Mouse (Mus musculus) spleen, adult 18-20 months (tissue): ENCODE data around the gene Hist1h2be.
"Not testable (repeated sequence)": the region's sequence is repeated elsewhere in the genome, so short reads cannot be mapped to it uniquely, and the experiment has no call there.

ENCODE experiments used
- DNase-seq, 2 experiments: peaks; one replicate each; pipeline ENCODE4 v3.0.0; 2022; ENCODE audit warnings: mixed read lengths in 2 of 2

The Hist1h2be gene

DNA sequence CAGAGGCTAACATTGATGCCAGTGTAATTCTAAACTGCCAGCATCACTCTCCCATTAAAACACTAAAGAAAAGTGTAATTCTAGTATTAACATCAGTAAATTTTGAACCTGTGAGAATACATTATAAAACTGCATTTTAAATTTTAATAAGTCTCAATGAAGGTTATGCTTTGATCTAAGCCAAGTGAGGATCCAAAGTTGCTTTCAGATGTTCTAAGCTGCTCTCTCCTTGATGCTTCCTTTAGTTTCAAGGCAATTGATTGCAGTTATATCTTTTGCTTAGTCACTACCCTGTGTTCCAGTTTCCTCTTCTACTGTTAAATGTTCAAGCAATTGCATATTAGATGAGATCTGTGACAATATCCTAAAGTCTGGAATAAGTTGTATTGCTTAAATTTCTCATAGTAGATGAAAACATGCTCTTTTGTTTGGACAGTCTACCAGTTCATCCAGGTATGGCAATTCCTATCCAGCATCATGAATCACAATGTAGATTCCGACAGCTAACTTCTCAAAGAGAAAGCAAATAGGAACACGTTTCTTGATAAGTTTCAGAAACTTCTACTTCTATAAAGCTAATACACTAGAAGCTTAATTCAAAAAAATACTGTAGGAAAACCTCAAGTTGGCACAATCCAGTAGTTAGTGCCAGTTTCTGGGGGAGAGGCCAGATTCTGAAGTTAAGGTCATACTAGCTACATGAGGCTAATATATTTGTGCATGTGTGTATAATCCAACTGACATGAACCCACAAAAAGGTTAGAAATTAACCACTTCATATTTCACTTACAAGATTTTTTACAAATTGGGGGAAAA is 48.5 kb downstream of the Hist1h2be start:
- DNase-seq, result no peak

DNA sequence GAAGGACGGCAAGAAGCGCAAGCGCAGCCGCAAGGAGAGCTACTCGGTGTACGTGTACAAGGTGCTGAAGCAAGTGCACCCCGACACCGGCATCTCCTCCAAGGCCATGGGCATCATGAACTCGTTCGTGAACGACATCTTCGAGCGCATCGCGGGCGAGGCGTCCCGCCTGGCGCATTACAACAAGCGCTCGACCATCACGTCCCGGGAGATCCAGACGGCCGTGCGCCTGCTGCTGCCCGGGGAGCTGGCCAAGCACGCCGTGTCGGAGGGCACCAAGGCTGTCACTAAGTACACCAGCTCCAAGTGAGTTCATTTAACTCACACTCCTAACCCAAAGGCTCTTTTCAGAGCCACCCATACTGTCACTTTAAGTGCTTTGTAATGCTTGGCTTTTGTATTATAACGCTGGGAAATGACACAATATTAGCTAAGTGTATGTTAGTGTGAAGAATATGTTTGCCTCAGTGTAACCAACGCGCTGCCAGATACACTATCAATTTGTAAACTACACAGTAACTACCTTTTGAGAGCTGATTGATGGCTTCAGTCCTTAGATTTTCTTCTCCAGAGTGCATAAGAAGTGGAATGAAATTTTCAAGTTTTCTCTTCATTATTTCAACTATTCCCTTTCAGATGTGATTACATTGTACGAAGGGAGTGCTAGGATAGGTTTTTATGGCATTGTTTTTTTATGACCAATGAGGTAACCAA is 49.3 kb downstream of the Hist1h2be start:
- not testable (repeated sequence) for DNase-seq

DNA sequence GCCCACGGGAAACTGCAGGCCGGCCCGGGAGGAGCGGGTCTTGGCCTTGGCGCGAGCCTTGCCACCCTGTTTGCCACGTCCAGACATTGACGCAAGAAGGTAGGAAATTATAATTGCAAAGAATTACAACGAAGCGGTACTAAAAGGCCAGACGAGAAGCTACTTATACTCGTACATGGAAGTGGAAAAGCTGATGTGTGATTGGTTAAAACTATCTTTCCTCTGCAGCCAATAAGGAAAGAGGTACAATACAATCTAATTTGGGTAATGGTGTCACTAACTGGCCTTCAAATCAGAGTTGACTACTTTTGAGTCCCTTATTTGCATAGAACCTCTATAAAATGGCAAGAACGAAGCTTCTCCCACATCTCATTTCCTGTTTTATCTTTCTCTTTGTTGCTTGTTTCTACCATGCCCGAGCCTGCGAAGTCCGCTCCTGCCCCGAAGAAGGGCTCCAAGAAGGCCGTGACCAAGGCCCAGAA is 49.9 kb downstream of the Hist1h2be start, which contains the start of the genes Hist1h2ae and Hist1h2bg:
TSS of gene Hist1h2ae (minus strand) at position 199 of the 482 bp plus-strand sequence.
TSS of gene Hist1h2bg (plus strand) at position 375 of the 482 bp plus-strand sequence.
- peak; percentile 64 for DNase-seq

DNA sequence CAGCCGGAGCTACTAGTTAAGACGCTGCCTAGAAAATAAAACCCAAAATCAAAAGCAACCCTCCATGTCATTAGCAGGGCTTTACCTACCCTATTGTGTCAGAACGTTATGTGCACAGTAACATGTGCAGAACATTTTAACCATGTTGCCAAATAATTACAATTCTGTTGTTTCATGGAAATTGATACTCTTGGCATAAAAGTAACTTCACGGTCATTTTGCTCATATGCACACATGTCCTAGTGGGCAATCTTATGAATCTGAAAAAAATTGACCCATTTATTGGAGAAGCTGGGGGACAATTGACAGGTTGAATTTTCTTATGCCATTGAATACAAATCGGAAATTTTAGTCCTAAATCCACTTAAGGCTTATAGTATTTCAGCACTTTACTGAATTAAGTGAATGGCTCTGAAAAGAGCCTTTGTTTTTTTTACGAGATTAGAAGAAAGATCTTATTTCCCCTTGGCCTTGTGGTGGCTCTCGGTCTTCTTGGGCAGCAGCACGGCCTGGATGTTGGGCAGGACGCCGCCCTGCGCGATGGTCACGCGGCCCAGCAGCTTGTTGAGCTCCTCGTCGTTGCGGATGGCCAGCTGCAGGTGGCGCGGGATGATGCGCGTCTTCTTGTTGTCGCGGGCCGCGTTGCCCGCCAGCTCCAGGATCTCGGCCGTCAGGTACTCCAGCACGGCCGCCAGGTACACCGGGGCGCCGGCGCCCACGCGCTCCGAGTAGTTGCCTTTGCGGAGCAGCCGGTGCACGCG is 50.5 kb downstream of the Hist1h2be start:
- DNase-seq, result not testable (repeated sequence)

DNA sequence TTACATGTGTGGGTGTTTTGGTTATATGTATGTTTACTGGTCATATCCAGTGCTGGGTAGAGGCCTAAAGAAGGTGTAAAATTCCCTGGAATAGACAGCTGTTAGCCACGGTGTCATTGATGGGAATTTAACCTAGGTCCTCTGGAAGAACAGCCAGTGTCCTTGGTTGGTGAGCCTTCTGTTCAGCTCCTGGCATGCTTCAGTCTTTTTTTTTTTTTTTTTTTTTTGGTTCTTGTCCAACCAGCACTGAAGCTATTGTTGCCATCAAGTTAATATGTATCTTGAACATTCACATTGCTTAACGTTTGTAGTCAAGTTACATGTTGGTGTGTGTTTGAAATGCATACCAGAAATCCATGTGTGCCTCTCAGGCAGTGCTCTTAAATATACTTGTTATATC is 56.4 kb downstream of the Hist1h2be start:
- DNase-seq, result no peak

DNA sequence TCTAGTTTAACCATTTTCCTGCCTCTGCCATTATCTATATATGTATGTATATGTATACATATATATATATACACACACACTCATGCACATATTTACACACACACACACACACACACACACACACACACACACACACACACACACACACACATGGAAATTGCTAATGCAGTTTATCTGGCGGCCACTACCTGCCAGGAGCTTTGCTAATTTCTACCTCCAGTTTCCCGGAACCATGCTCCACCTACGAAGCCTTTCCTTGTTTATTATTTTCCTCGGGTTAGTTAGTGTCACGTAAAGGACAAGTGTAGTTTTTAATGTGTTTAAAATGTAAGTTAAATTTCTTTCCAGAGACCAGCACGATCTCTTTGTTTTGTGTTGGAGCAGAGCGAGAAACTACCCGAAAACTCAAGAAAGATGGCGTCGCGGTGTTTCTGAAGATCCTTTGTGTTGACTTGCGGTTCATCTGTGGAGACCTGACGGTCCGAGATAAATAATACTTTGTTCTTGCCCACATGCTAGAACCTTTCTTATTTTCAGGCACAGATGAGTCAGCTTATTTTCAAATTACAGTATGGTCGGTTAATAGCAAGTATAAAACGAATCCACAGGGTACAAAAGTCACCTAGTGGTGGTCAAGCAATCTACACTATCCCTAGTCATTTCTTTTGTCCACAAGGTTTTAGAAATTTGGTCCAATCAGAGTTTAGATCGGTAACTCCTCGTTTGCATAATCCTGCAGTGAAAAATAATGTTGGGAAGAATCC is 58.0 kb downstream of the Hist1h2be start:
- DNase-seq, result no peak

DNA sequence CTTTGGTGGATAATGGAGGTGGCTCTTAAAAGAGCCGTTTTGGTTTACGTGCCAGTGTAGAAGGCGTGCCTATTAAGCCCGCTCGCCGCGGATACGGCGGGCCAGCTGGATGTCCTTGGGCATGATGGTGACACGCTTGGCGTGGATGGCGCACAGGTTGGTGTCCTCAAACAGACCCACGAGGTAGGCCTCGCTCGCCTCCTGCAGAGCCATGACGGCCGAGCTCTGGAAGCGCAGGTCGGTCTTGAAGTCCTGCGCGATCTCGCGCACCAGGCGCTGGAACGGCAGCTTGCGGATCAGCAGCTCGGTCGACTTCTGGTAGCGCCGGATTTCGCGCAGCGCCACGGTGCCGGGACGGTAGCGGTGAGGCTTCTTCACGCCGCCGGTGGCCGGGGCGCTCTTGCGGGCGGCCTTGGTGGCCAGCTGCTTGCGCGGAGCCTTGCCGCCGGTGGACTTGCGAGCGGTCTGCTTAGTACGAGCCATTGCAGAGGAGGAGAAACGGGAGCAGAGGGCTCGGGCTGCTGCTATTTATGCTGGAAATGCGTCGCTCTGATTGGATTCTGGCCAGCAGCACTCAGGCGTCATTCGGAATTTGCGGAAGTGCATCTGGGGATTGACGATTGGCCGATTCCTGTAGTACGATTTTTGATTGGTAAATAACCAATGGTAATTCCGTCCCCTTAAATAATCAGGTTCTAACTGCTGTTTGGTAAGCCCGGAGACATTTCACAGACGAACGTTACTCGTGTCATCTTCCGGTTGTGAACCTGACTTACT is 58.9 kb downstream of the Hist1h2be start, which contains the start of gene Hist1h3e:
TSS of gene Hist1h3e (minus strand) at position 487 of the 777 bp plus-strand sequence.
- DNase-seq, result peak; percentile 84 to 86

DNA sequence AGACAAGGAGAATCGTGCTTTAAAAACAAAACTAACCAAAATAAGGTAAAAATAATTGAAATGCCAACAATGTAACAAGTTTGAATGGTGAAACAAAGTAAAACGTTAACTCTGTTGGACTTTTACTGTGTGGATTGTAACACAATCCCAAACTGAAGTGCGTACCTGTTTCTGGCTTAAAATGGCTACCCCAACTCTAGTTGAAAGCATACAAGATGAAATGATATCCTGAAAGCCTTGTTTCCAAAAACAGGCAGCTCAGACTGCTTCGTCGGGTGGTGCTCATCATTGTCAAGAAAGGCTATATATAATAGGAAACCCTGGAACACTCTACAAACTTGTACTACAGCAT is 59.4 kb downstream of the Hist1h2be start:
- not testable (repeated sequence) for DNase-seq

DNA sequence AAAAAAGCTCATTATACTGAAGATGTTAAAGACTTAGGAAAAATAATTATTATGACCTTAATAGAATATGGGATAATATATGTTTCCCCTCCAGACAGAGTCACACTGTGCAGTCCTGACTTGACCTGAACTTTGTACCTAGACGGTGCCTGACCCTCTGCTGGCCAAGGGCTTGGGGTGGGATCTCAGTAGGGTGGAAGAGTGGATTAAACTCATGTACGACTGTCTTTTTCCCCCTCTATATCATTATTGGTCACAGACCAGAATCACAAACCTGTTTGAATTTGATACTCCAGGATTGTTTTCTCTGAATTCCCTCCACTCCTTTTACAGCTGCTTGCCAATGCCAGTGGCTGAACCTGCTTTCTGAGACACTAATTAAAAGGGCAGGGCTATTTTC is 60.2 kb downstream of the Hist1h2be start:
- DNase-seq, result not testable (repeated sequence)

DNA sequence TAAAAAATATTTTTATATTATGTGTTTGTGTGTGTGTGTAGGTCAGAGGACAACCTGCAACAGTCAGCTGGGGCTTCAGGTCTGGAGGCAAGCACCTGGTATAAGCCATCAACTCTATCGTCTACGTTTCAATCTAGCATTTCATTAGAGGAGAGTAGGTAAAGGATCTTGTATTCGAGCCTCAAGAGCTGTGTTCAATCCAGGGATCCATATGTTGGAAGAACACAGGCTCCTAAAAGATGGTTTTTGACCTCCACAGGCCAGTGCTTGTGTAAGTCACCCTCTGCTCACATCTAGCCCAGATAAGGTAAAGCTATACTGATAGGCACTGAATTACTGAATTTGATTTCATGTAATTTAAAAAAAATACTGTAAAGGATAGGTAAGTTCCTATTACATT is 64.0 kb downstream of the Hist1h2be start:
- no peak for DNase-seq

DNA sequence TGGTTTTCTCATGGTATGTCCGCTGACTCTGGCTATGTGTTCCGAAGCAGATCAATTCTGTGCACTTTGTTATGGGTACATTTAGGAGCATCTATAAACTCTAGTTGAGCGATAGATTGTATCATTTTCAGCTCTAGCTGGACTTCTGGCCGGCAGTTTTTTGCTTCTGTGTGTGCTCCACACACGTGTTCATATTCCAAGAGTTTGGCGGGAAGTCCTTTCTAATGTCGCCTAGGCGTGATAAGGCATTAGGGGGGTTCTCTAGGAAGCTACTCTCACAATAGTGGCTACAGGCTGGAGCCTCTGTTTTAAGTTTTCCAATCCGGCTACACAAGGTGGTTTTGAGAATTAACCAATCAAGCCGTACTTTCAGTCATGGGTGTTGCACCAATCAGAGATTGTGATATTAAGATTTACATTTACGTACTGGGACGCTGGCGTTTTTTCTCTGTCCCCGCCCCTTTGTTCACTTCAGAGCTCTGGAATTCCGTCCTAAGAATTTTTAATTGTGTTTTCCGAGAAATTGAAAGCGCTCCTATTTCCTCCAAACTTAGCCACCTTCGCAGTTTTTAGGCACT is 65.0 kb downstream of the Hist1h2be start:
- DNase-seq, result no peak

DNA sequence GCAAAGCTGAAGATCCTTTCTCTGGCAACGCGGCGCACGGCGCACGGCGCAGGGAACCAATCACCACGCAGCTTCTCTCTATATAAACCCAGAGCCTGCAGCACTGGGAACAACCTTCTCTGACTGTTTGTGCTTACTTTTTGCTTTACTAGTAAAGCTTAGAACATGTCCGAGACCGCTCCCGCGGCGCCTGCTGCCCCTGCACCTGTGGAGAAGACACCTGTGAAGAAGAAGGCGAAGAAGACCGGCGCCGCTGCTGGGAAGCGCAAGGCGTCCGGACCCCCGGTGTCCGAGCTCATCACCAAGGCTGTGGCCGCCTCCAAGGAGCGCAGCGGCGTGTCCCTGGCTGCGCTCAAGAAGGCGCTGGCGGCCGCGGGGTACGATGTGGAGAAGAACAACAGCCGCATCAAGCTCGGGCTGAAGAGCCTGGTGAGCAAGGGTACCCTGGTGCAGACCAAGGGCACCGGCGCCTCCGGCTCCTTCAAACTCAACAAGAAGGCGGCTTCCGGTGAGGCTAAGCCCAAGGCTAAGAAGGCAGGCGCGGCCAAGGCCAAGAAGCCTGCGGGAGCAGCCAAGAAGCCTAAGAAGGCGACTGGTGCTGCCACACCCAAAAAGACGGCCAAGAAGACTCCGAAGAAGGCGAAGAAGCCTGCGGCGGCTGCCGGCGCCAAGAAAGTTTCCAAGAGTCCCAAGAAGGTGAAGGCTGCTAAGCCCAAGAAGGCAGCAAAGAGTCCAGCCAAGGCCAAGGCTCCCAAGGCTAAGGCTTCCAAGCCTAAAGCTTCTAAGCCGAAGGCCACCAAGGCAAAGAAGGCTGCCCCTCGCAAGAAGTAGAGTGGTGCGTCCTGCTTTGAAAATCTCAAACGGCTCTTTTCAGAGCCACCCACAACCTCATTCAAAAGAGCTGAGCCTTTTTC is 65.7 kb downstream of the Hist1h2be start:
- DNase-seq, result peak; percentile 66 to 69

DNA sequence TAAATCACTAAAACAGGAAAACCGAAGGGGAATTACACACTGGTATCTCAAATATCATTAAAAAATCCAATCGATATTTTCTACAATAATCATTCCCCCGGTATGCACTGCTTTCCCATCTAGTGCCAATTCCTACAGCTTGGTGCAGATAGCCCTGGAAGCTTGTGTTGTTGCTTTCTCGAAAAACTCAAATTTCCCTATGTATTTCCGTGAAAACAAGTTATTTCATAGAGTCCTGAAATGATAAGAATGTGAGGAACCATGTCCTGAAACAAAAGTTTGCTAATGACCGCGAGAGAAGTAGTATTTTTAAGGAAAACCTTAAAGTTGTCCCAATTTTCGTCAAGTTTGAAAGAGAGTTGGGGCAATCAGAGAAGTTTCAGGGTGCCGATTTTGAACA is 66.5 kb downstream of the Hist1h2be start:
- DNase-seq, result no peak

DNA sequence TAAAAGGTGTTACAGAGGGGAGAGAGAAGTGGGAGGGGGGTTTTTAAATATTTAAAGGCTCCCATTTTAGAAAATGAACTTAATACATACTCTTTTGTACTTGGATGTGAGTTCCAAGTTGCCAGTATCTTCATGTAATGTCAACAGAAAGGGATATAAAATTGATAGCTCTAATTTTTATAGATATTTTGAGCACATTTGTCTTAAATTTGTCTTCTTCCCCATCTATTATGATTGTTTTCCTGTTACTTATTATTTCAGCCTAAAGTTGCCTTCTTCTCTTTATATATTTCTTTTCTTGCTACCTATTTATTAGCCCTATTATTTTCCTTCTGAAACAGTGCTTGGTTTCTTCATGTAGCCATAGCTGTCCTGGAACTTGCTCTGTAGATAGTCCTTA is 68.0 kb downstream of the Hist1h2be start, which contains the start of gene Hist1h1d:
TSS of gene Hist1h1d (plus strand) at position 301 of the 400 bp plus-strand sequence.
- DNase-seq, result no peak

DNA sequence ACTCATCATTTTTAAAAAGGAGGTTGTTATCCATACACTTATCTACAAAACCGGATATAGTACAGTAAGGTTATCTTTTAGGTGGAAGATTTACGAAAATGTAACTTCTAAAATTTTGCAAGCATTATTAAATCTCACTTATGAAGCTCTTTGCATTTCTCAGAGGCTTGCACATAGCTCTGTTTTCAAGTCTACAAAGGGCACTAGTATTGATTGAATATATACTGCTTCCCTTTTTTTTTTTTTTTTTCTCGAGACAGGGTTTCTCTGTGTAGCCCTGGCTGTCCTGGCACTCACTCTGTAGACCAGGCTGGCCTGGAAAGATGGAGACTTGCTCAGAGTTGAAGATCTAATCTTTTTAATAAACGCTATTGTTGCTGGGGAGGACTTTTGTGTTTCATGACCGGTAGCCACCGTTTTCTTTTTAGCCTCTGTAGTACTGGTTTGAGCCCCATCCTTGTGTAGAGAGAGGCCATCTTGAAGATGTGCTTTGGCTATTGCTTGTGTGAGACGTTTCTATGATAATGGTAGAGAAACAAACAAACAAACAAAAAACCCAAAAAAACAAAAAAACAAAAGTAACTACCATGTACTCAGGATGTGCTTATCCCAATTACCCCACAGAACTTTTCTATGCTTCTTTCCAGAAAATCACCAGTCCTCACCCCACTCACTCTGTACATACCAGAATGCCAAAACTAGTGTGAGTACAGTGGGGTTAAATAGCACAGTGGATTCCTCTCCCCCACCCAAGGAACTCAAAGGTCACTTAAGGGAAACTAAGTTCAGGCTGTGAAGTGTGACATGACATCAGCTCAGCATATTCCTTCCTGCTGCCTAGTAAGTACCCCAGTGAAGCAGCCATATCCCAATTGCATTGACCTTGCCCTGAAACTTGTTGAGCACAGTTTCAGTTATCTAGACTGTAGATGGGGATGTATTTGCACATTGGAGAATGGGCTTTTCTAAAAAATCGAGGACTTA is 68.7 kb downstream of the Hist1h2be start:
- DNase-seq, result no peak

DNA sequence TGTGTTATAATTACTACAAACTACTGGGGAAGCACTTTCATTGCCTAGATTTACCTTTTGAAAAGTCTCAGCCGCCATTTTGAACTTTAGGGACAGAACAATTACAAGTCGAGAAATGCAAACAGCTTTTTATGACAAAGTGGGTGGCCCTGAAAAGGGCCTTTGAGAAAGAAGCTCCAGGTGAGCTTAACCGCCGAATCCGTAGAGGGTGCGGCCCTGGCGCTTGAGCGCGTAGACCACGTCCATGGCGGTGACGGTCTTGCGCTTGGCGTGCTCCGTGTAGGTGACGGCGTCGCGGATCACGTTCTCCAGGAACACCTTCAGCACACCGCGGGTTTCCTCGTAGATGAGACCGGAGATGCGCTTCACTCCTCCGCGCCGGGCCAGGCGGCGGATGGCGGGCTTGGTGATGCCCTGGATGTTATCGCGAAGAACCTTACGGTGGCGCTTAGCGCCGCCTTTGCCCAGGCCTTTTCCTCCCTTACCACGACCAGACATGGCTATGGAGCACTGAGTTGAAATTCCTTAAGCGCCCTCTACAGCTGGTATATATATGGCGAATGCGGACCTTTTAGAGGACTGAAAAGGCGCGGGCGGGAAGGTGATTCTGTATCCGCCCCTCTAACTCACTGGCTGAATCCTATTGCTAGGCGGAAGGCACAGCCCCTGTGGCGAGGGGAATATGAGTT is 69.6 kb downstream of the Hist1h2be start, which contains the start of gene Hist1h4f:
TSS of gene Hist1h4f (minus strand) at position 503 of the 689 bp plus-strand sequence.
- peak; percentile 60 to 65 for DNase-seq

DNA sequence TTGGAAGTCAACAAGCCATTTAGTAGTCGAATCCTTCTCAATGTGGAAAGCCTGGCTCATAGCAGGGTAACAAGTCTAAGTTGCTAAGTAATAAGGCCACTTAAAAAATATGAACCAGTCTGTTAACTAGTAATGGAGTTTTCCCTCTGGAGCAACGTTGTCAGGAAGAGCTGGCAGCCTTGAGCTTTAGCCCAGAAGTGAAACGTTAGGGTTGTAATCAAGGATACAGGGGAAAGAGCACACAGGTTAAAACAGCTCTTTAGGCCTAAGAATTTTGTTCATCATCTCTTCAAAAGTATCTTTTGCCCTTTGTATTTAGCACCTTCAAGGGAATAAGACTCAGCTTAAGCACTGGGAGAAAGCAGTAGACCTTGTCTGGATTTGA is 70.2 kb downstream of the Hist1h2be start:
- DNase-seq, result no peak

DNA sequence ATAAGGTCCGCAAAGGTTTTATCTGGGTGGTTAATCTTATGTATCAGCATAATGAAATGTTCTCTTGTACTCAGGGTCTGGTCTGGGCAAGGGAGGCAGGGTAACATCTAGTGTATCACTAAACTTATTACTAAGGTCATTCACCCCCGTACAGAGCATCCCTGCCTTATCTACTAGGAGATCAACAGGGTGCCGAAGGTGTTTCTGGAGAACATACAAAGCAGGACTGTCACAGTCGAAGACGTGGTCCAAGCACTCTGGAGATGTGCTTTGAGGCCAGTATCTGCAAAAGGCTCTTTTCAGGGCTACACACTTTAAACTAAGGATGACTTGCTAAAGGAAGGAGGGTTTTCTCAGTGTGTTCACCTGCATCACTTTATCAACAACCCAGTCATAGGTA is 74.2 kb downstream of the Hist1h2be start:
- no peak for DNase-seq
